Mouse (Mus musculus): ENCODE data around the gene Khdrbs1. TPM values are rescaled to one million over a fixed set of nuclear protein-coding genes. Genes with fewer than 3 reads are reported as not detected.

Khdrbs1 gene
- polyA plus RNA-seq, 1 experiment = 6.3 TPM

DNA sequence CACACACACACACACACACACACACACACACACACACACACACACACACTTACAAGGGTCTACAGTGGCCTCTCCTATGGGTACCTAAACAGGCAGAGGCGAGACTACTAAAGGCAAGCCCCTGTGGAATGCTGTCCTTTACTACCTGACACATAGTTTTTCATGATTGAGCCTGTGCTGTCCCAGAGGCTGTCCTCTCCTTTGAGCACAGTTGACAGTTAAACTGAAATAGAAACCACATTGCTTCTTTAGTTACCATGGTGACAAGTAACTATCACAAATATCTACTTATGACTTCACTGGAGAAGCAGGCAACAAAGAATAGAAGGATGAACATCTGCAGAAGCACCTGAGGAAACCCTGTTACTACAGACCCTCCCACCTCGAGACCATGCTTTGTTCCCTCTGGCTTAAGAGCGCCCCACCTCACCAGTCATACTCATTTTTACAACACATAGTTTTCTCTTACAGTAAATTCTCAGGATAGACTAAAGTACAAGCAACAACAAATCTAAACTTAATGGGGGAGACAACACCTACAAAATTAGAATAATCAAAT lies 79.8 kb downstream of the Khdrbs1 start:
- Histone ChIP-seq H3K4me3 (replicated peaks) (no peak overlapping the region), H3K36me3 (ENCODE audit: control insufficient read depth) (peaks cover 62% of the 10 kb centered on the region), H3K9me3 (ENCODE audit: control insufficient read depth, low read length) (no peaks in the 10 kb centered on the region), H3K27me3 (ENCODE audit: control insufficient read depth) (no peaks in the 10 kb centered on the region), H3K4me1 (ENCODE audit: control insufficient read depth) (no peaks in the 10 kb centered on the region; the same call in 1 of the 2 replicates)
- no peak for TF ChIP-seq GATA1 (IDR thresholded peaks at IDR 0.05; ENCODE audit: low read length)
- no peak for TF ChIP-seq TAL1 (IDR thresholded peaks at IDR 0.05; ENCODE audit: low read length)

DNA sequence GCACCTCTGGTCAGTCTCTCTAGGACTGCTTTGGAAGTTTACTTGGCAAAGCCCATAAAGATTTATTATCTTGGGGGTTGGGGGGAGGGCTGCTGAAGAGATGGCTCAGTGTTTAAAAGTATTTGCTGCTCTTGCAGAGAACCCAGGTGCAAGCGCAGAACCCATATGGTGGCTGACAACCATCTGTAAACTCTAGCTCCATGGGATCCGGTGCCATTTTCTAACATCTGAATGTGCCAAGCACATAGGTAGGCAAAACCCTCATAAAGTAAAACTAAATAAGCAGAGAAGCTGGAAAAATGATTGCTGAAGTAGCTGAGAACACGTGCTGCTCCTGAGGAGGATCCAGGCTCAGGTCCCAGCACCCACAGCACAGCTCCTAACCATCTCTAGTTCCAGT lies 80.5 kb downstream of the Khdrbs1 start:
- Histone ChIP-seq H3K4me3 (replicated peaks) (no peak overlapping the region), H3K27me3 (ENCODE audit: control insufficient read depth) (no peaks in the 10 kb centered on the region), H3K4me1 (ENCODE audit: control insufficient read depth) (no peaks in the 10 kb centered on the region; the same call in 1 of the 2 replicates), H3K9me3 (ENCODE audit: control insufficient read depth, low read length) (no peaks in the 10 kb centered on the region), H3K36me3 (ENCODE audit: control insufficient read depth) (peaks cover 68% of the 10 kb centered on the region)
- TF ChIP-seq TAL1 (IDR thresholded peaks at IDR 0.05; ENCODE audit: low read length) (no peak), GATA1 (IDR thresholded peaks at IDR 0.05; ENCODE audit: low read length) (no peak)

DNA sequence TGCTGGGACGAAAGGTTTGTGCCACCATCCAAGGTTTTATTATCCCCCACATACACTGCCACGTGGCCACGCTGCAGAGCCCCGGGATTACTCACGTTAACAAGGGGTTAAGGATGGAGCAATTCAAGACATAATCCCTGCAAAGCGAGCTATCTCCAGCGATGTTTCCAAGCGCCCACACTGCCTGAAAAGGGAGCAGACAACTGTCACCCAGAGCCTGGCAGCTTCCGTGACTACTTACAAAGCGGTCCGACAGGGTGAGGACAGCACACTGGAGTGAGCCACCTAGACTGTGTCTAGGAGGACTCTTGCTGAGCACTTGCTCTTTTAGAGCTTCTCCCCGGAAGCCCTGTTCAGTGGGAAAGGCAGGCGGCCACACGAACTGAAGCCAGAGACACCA lies 87.3 kb downstream of the Khdrbs1 start:
- Histone ChIP-seq H3K27me3 (ENCODE audit: control insufficient read depth) (no peaks in the 10 kb centered on the region), H3K4me1 (ENCODE audit: control insufficient read depth) (no peaks in the 10 kb centered on the region), H3K4me3 (replicated peaks) (no peak overlapping the region), H3K9me3 (ENCODE audit: control insufficient read depth, low read length) (no peaks in the 10 kb centered on the region), H3K36me3 (ENCODE audit: control insufficient read depth) (peaks cover 92% of the 10 kb centered on the region)
- TF ChIP-seq TAL1 (IDR thresholded peaks at IDR 0.05; ENCODE audit: low read length) (no peak), GATA1 (IDR thresholded peaks at IDR 0.05; ENCODE audit: low read length) (no peak)

Other genes starting within 250 kb of the Khdrbs1 start
- 1.2 and 1.4 TPM in 2 replicates for gene Marcksl1, start 228.7 kb downstream of the Khdrbs1 start, polyA plus RNA-seq (2012)
- 9.1 and 9.2 TPM in 2 replicates for gene Hdac1, start 199.6 kb downstream of the Khdrbs1 start, polyA plus RNA-seq (2012)
- 3.0 and 3.1 TPM in 2 replicates for gene Lck, start 168.7 kb downstream of the Khdrbs1 start, polyA plus RNA-seq (2012)
- gene Fam167b, start 163.8 kb downstream of the Khdrbs1 start, polyA plus RNA-seq (2012) = 0.15 TPM in 1 of 2 replicates, not detected in the other
- gene Eif3i, start 141.7 kb downstream of the Khdrbs1 start, polyA plus RNA-seq (2012) = 14.4 and 16.7 TPM in 2 replicates
- gene Tmem234, start 141.6 kb downstream of the Khdrbs1 start, polyA plus RNA-seq (2012) = 53.2 and 58.6 TPM in 2 replicates
- gene Dcdc2b, start 128.0 kb downstream of the Khdrbs1 start, polyA plus RNA-seq (2012) = not detected in 2 replicates
- 0.09 and 0.11 TPM in 2 replicates for gene Iqcc, start 123.2 kb downstream of the Khdrbs1 start, polyA plus RNA-seq (2012)
- gene Ccdc28b, start 118.4 kb downstream of the Khdrbs1 start, polyA plus RNA-seq (2012) = 0.73 and 2.6 TPM in 2 replicates
- 2.8 and 3.0 TPM in 2 replicates for gene Txlna, start 101.2 kb downstream of the Khdrbs1 start, polyA plus RNA-seq (2012)
- gene Kpna6, start 69.5 kb downstream of the Khdrbs1 start, polyA plus RNA-seq (2012) = 0.47 and 0.65 TPM in 2 replicates
- gene Tmem39b, start 45.5 kb downstream of the Khdrbs1 start, polyA plus RNA-seq (2012) = 1.0 and 1.4 TPM in 2 replicates
- gene Ptp4a2, start 68.9 kb upstream of the Khdrbs1 start, polyA plus RNA-seq (2012) = 3.6 and 4.7 TPM in 2 replicates
- gene Spocd1, start 186.9 kb upstream of the Khdrbs1 start, polyA plus RNA-seq (2012) = not detected in 2 replicates
- 0.02 TPM in 1 of 2 replicates, not detected in the other for gene Adgrb2, start 242.6 kb upstream of the Khdrbs1 start, polyA plus RNA-seq (2012)

Measured in erythroblast, embryonic 14.5 days (primary cell).